Mouse (Mus musculus) lung, adult 2 months (tissue): Measurements from ENCODE around the gene Lamb2.

ENCODE experiments used
- CTCF ChIP-seq: fragments of 200-500 bp; IDR thresholded peaks from 2 replicates; pipeline ENCODE4 v1.5.1; 2011; ENCODE audit warnings: mild to moderate bottlenecking, low read length, control low read depth; ENCODE audit not compliant: insufficient read depth
- POLR2A ChIP-seq: fragments of 200-500 bp; IDR thresholded peaks from 2 replicates; pipeline ENCODE4 v1.6.1; 2011; ENCODE audit warnings: low read depth, mild to moderate bottlenecking, control low read depth, low read length, borderline replicate concordance; ENCODE audit errors: extremely low read depth

DNA sequence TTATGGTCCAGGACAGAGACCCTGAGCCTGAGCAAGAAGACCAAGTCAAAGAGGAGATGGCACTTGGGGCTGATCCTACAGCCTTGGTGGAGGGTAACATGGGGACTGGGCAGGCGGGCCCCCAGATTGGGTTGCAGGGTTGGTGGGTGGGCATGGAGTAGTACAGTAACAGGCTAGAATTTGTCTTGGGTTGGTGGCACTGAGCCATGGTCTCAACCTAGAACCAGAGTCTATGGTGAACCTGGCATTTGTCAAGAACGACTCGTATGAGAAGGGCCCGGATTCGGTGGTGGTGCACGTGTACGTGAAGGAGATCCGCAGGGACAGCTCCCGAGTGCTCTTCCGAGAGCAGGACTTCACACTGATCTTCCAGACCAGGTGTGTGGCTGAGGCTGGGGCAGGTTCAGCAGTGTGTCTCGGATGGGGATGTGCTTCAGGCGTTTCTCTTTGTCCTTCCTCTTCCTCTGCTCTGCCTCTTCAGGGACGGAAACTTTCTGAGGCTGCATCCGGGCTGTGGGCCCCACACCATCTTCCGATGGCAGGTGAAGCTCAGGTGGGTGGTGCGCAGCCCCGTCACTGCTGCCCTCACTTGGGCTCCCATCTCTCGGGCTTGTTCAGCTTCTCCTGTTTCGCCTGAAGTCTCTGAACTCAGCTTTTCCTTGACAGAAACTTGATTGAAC lies 14.8 kb downstream of the Lamb2 start:
- TF ChIP-seq CTCF (no peak), POLR2A (no peak)
